Mouse (Mus musculus) thymus, postnatal 25 days (tissue): ENCODE results near the gene Mettl27.
A peak's percentile ranks its signal among the peaks of the same experiment; 100 is the strongest.

ENCODE experiments used
- DNase-seq: peaks from one replicate; pipeline ENCODE4 v3.0.0; 2022

Gene Mettl27

GRCm38 (mm10) chr5:134932179-134932902, at the start of gene Mettl27:
TSS of gene Mettl27 (plus strand) at chr5:134932368.
- DNase-seq: peak; percentile 94

GRCm38 (mm10) chr5:134883077-134883476, 49.1 kb upstream of the Mettl27 start:
- DNase-seq: no peak

GRCm38 (mm10) chr5:134887447-134888335, 44.5 kb upstream of the Mettl27 start:
- DNase-seq: no peak

GRCm38 (mm10) chr5:134888505-134888904, 43.7 kb upstream of the Mettl27 start:
- DNase-seq: no peak

GRCm38 (mm10) chr5:134890601-134891054, 41.5 kb upstream of the Mettl27 start:
- no peak for DNase-seq

GRCm38 (mm10) chr5:134891552-134891951, 40.6 kb upstream of the Mettl27 start:
- DNase-seq: no peak

GRCm38 (mm10) chr5:134892717-134893116, 39.5 kb upstream of the Mettl27 start:
- no peak for DNase-seq

GRCm38 (mm10) chr5:134895291-134895690, 36.9 kb upstream of the Mettl27 start:
- no peak for DNase-seq

GRCm38 (mm10) chr5:134896965-134897364, 35.2 kb upstream of the Mettl27 start:
- DNase-seq: no peak

- DNase-seq: no peak
These were observed 34.6 kb upstream of the Mettl27 start for GRCm38 (mm10) chr5:134897596-134897995.

- peak; percentile 20 for DNase-seq
These were observed 31.0 kb upstream of the Mettl27 start for GRCm38 (mm10) chr5:134901012-134901643.

- DNase-seq: no peak
These were observed 30.5 kb upstream of the Mettl27 start for GRCm38 (mm10) chr5:134901644-134902027.

GRCm38 (mm10) chr5:134906633-134907032, 25.5 kb upstream of the Mettl27 start, which contains the start of gene Tmem270:
TSS of gene Tmem270 (minus strand) at chr5:134906733.
- DNase-seq: no peak

GRCm38 (mm10) chr5:134907135-134907534, 25.0 kb upstream of the Mettl27 start:
- peak; percentile 96 for DNase-seq

- no peak for DNase-seq
These were observed 20.3 kb upstream of the Mettl27 start for GRCm38 (mm10) chr5:134911901-134912300.

GRCm38 (mm10) chr5:134913352-134913751, 18.8 kb upstream of the Mettl27 start:
- no peak for DNase-seq

GRCm38 (mm10) chr5:134913753-134914152, 18.4 kb upstream of the Mettl27 start:
- DNase-seq: no peak

- DNase-seq: no peak
These were observed 17.7 kb upstream of the Mettl27 start for GRCm38 (mm10) chr5:134914510-134914909.

- DNase-seq: no peak
These were observed 16.9 kb upstream of the Mettl27 start, which contains the start of gene Cldn13 for GRCm38 (mm10) chr5:134915311-134915710. TSS of gene Cldn13 (minus strand) at chr5:134915526.

GRCm38 (mm10) chr5:134918071-134918832, 13.9 kb upstream of the Mettl27 start:
- DNase-seq: peak; percentile 67

GRCm38 (mm10) chr5:134919097-134919496, 13.1 kb upstream of the Mettl27 start:
- no peak for DNase-seq

GRCm38 (mm10) chr5:134920106-134920687, 12.0 kb upstream of the Mettl27 start:
- DNase-seq: no peak
